Mouse (Mus musculus) adrenal gland, adult 18-20 months (tissue): ENCODE results near the gene Id2. TPM values are rescaled to one million over a fixed set of nuclear protein-coding genes. Genes with fewer than 3 reads are reported as not detected.

Experiments used
- DNase-seq, 2 experiments: peaks; one replicate each; pipeline ENCODE4 v3.0.0; 2021 to 2022; ENCODE audit warnings: low spot score in 2 of 2
- long read RNA-seq, 2 experiments: library from polyadenylated mRNA; stranded (forward); transcript quantifications; one replicate each; pipeline ENCODE4 v2.0.0; 2021
- total RNA-seq, 2 experiments: library from RNA; stranded (reverse); gene quantifications; 1 replicate in 1 of 2; 2 replicates in 1 of 2; pipeline ENCODE4 v1.2.3; 2021

Gene Id2
- total RNA-seq: 100 to 1,000 TPM; 404 to 543 TPM
- long read RNA-seq, experiment 1, transcript Id2-203 (1 exons, 958 nt): minor isoform, 9 of 137 reads
- long read RNA-seq, experiment 1, transcript Id2-201 (3 exons, 1,270 nt): major isoform, 126 of 137 reads
- long read RNA-seq, experiment 1, partial matches to known transcripts: 1 of 137 reads
- long read RNA-seq, experiment 1, other reads (novel, unspliced or antisense): 1 of 137 reads
- long read RNA-seq, experiment 2, transcript Id2-203 (1 exons, 958 nt): minor isoform, 6 of 571 reads
- long read RNA-seq, experiment 2, transcript Id2-201 (3 exons, 1,270 nt): major isoform, 531 of 571 reads
- long read RNA-seq, experiment 2, partial matches to known transcripts: 32 of 571 reads
- long read RNA-seq, experiment 2, other reads (novel, unspliced or antisense): 0 of 571 reads

GRCm38 (mm10) chr12:25097052-25097209 lies at the start of gene Id2:
Gene Id2, minus strand, starts transcription at chr12:25097140.
- DNase-seq: no peak

- DNase-seq: no peak
These were observed 48.4 kb upstream of the Id2 start for GRCm38 (mm10) chr12:25145344-25145698.

- DNase-seq: no peak
These were observed 47.8 kb upstream of the Id2 start for GRCm38 (mm10) chr12:25144591-25145343.

- DNase-seq: no peak
These were observed 46.6 kb upstream of the Id2 start for GRCm38 (mm10) chr12:25143492-25143891.

GRCm38 (mm10) chr12:25142251-25142650 lies 45.3 kb upstream of the Id2 start:
- DNase-seq: no peak

- DNase-seq: no peak
These were observed 44.4 kb upstream of the Id2 start for GRCm38 (mm10) chr12:25141311-25141710.

- no peak for DNase-seq
These were observed 43.2 kb upstream of the Id2 start for GRCm38 (mm10) chr12:25140115-25140514.

GRCm38 (mm10) chr12:25138616-25139015 lies 41.7 kb upstream of the Id2 start:
- no peak for DNase-seq

GRCm38 (mm10) chr12:25132046-25132445 lies 35.1 kb upstream of the Id2 start:
- no peak for DNase-seq

GRCm38 (mm10) chr12:25127629-25128028 lies 30.7 kb upstream of the Id2 start:
- no peak for DNase-seq

GRCm38 (mm10) chr12:25126228-25126627 lies 29.3 kb upstream of the Id2 start:
- DNase-seq: no peak

- no peak for DNase-seq
These were observed 28.4 kb upstream of the Id2 start for GRCm38 (mm10) chr12:25125239-25125776.

GRCm38 (mm10) chr12:25124431-25125238 lies 27.7 kb upstream of the Id2 start:
- no peak for DNase-seq

- no peak for DNase-seq
These were observed 23.8 kb upstream of the Id2 start for GRCm38 (mm10) chr12:25120753-25121152.

GRCm38 (mm10) chr12:25119278-25119677 lies 22.3 kb upstream of the Id2 start:
- DNase-seq: no peak

GRCm38 (mm10) chr12:25117856-25118511 lies 21.0 kb upstream of the Id2 start:
- DNase-seq: no peak

- no peak for DNase-seq
These were observed 19.2 kb upstream of the Id2 start for GRCm38 (mm10) chr12:25116126-25116525.

- no peak for DNase-seq
These were observed 17.5 kb upstream of the Id2 start for GRCm38 (mm10) chr12:25114426-25114825.

- DNase-seq: no peak
These were observed 16.4 kb upstream of the Id2 start for GRCm38 (mm10) chr12:25113357-25113756.

- DNase-seq: no peak
These were observed 15.9 kb upstream of the Id2 start for GRCm38 (mm10) chr12:25112806-25113205.

- DNase-seq: no peak
These were observed 13.7 kb upstream of the Id2 start for GRCm38 (mm10) chr12:25110682-25111078.
